Mouse (Mus musculus): ENCODE measurements around the gene Dusp16. TPM values are rescaled to one million over a fixed set of nuclear protein-coding genes. Genes with fewer than 3 reads are reported as not detected.

The Dusp16 gene
- total RNA-seq, 1 experiment from 2014 or later, result 20.3 TPM

DNA sequence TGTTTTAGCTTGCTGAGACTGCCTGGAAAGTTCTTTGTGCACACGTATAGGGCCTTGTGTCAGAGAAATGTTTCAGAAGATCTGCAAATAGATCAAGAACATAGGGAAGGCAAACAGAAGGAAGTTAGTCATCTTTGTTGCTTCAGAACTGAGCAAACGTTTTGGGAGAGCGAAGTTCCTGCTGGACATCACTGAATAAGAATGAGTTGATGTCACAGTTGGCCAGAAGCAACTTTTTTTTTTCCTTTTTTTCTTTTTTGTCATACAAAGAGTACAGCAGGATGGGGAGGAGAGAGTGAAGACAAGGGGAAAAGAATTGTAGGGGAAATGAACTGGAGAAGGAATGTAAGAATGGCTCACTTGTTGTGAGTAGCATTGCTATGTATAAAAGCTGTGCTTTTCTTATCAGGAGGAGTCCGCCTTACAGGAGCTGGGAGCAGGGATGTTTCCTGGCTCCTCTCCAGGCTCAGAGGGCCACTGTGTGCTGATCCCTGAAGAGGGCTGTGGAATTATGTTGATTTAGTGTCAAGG is 121.5 kb downstream of the Dusp16 start:
- no peak for ATAC-seq (ENCODE audit: extremely low read depth, insufficient number of reproducible peaks, low FRiP score, poor library complexity, severe bottlenecking)

GRCm38 (mm10) chr6:134669179-134669865 is 123.1 kb downstream of the Dusp16 start:
- no peak for ATAC-seq (ENCODE audit: extremely low read depth, insufficient number of reproducible peaks, low FRiP score, poor library complexity, severe bottlenecking)

- ATAC-seq (ENCODE audit: extremely low read depth, insufficient number of reproducible peaks, low FRiP score, poor library complexity, severe bottlenecking), result no peak
These were observed 123.9 kb downstream of the Dusp16 start for GRCm38 (mm10) chr6:134668519-134668918.

DNA sequence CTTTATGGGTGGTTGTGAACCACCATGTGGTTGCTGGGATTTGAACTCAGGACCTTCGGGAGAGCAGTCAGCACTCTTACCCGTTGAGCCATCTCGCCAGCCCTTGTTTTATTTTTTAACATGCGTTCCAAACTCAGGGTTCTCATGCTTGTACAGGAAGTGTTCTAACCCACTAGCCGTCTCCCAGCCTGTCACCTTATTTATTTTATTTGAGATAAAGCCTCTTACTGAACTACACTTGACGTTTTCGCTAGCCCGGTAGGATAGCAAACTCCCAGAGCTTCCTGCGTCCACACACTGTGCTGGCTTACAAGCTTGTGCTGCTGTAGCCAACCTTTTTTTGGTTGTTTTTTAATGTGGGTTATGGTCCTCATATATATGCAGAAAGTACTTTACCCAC is 126.6 kb downstream of the Dusp16 start:
- no peak for ATAC-seq (ENCODE audit: extremely low read depth, insufficient number of reproducible peaks, low FRiP score, poor library complexity, severe bottlenecking)

Other genes with a start within 250 kb of the Dusp16 start
- 36.7 and 37.5 TPM in 2 replicates for gene Lrp6, start 225.7 kb downstream of the Dusp16 start, total RNA-seq (2017)
- 0.12 TPM in 1 of 2 replicates, not detected in the other for gene Mansc1, start 160.1 kb downstream of the Dusp16 start, total RNA-seq (2017)
- 7.4 and 8.8 TPM in 2 replicates for gene Borcs5, start 153.1 kb downstream of the Dusp16 start, total RNA-seq (2017)
- gene Crebl2, start 37.5 kb upstream of the Dusp16 start, total RNA-seq (2017), result 47.6 and 53.7 TPM in 2 replicates
- gene Gpr19, start 106.0 kb upstream of the Dusp16 start, total RNA-seq (2017), result 13.5 and 19.7 TPM in 2 replicates
- gene Cdkn1b, start 127.8 kb upstream of the Dusp16 start, total RNA-seq (2017), result 322 and 377 TPM in 2 replicates
- gene Apold1, start 189.1 kb upstream of the Dusp16 start, total RNA-seq (2017), result not detected in 2 replicates
- gene Ddx47, start 219.0 kb upstream of the Dusp16 start, total RNA-seq (2017), result 85.9 and 90.2 TPM in 2 replicates